Mouse (Mus musculus): Measurements from ENCODE around the gene Cyp4f16.
A peak's percentile ranks its signal among the peaks of the same experiment; 100 is the strongest.

GRCm38 (mm10) chr17:32494601-32495000 lies 41.8 kb upstream of the Cyp4f16 start:
- TF ChIP-seq CTCF (IDR thresholded peaks at IDR 0.05; ENCODE audit: control insufficient read depth, insufficient read depth, low read length) = peak; percentile 43; the same call in 1 of the 2 replicates
- TF ChIP-seq POLR2A (IDR thresholded peaks at IDR 0.05; ENCODE audit: borderline replicate concordance, control insufficient read depth, low read depth, low read length) = no peak
